Mouse (Mus musculus): ENCODE measurements around the gene Prkg1. TPM values are rescaled to one million over a fixed set of nuclear protein-coding genes. Genes with fewer than 3 reads are reported as not detected.

Gene Prkg1
- total RNA-seq (2017): 21.6 and 24.1 TPM in 2 replicates

DNA sequence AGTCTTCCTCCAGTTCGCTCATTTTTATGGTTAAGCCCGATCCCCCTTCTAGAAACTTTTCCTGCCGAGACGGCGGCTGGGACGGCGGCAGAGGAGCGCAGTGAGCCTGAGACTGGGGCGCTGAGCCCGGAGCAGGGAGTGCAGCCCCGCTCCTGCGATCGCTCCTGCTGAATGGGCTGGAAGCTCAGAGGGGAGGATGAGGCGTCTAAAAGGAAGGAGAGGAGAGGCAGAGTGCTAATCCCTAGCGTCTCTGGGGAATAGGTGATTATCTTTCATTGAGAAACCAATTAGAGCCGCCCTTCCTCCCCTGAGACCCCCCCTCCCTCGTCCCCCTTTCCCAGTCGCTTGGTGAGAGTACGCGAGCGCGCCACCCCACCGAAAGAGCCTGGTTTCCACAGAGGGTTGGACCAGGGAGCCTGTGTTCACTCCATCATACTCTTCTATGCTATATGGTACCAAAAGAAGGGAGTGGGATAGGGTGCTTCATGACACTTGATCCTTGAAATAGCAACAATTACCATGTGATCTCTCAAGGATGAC is at the start of gene Prkg1:
Gene Prkg1 (minus strand): TSS at position 233 of the 540 bp plus-strand sequence.
- ATAC-seq (replicated peaks in 1 of 2; ENCODE audit: insufficient read depth in 1 of 2, low FRiP score in 2 of 2, low TSS enrichment in 1 of 2, low read depth in 1 of 2, poor library complexity in 2 of 2, severe bottlenecking in 2 of 2): no peak

GRCm38 (mm10) chr19:31813087-31813486 is 48.3 kb upstream of the Prkg1 start:
- ATAC-seq (replicated peaks in 1 of 2; ENCODE audit: insufficient read depth in 1 of 2, low FRiP score in 2 of 2, low TSS enrichment in 1 of 2, low read depth in 1 of 2, poor library complexity in 2 of 2, severe bottlenecking in 2 of 2): no peak

DNA sequence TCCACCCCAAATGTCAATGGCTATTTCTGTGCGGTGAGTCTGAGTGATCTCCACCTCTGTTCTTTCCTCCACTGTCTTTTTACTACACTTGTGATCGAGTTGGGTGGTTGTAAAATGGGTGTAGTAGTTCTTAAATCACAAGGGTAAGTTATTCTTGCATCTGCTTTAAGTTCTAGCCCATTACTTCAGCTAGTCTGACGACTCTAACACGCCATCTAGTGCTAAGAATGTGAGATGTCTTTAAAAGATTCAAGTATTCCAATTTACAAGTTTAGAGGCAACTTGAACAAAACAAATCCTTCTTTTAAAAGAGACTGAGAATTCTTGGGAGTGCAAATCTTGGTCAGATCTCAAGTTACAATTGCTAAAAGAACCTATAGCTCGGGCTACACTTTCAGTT is 46.5 kb upstream of the Prkg1 start:
- ATAC-seq (replicated peaks in 1 of 2; ENCODE audit: insufficient read depth in 1 of 2, low FRiP score in 2 of 2, low TSS enrichment in 1 of 2, low read depth in 1 of 2, poor library complexity in 2 of 2, severe bottlenecking in 2 of 2): peak in 1 of 2 experiments; percentile 62; a peak in 1 of 4 replicates

- no peak for ATAC-seq (replicated peaks in 1 of 2; ENCODE audit: insufficient read depth in 1 of 2, low FRiP score in 2 of 2, low TSS enrichment in 1 of 2, low read depth in 1 of 2, poor library complexity in 2 of 2, severe bottlenecking in 2 of 2)
Observed at GRCm38 (mm10) chr19:31805391-31805790, 40.6 kb upstream of the Prkg1 start.

- ATAC-seq (replicated peaks in 1 of 2; ENCODE audit: insufficient read depth in 1 of 2, low FRiP score in 2 of 2, low TSS enrichment in 1 of 2, low read depth in 1 of 2, poor library complexity in 2 of 2, severe bottlenecking in 2 of 2): no peak
Observed at GRCm38 (mm10) chr19:31795485-31796046, 30.7 kb upstream of the Prkg1 start.

DNA sequence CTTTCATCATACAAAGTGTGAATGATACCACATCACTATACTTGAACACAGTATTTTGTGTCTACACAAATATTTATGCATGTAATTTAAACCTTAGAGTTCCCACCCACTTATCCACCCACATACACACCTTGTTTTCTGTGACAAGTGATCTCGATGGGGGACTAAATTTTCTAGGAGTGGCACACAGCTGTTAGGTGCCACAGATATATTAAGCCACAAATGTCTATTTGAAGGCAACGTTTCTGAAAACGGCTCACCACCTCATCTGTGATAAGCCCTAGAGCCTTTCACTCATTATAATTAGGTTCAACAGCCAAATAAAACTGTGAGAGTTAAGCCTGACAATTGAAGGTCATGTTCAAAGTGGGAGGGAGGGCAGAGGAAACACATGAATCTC is 26.9 kb upstream of the Prkg1 start:
- no peak for ATAC-seq (replicated peaks in 1 of 2; ENCODE audit: insufficient read depth in 1 of 2, low FRiP score in 2 of 2, low TSS enrichment in 1 of 2, low read depth in 1 of 2, poor library complexity in 2 of 2, severe bottlenecking in 2 of 2)

- ATAC-seq (replicated peaks in 1 of 2; ENCODE audit: insufficient read depth in 1 of 2, low FRiP score in 2 of 2, low TSS enrichment in 1 of 2, low read depth in 1 of 2, poor library complexity in 2 of 2, severe bottlenecking in 2 of 2): 0 out of 4 replicates have a peak, but pooled peaks of 1 of the 2 experiments have one; percentile 7
Observed at GRCm38 (mm10) chr19:31781521-31782018, 16.7 kb upstream of the Prkg1 start.

GRCm38 (mm10) chr19:31781077-31781476 is 16.2 kb upstream of the Prkg1 start:
- ATAC-seq (replicated peaks in 1 of 2; ENCODE audit: insufficient read depth in 1 of 2, low FRiP score in 2 of 2, low TSS enrichment in 1 of 2, low read depth in 1 of 2, poor library complexity in 2 of 2, severe bottlenecking in 2 of 2): peak; percentile 14 to 46; a peak in 2 of 4 replicates

GRCm38 (mm10) chr19:31780222-31780621 is 15.4 kb upstream of the Prkg1 start:
- no peak for ATAC-seq (replicated peaks in 1 of 2; ENCODE audit: insufficient read depth in 1 of 2, low FRiP score in 2 of 2, low TSS enrichment in 1 of 2, low read depth in 1 of 2, poor library complexity in 2 of 2, severe bottlenecking in 2 of 2)

DNA sequence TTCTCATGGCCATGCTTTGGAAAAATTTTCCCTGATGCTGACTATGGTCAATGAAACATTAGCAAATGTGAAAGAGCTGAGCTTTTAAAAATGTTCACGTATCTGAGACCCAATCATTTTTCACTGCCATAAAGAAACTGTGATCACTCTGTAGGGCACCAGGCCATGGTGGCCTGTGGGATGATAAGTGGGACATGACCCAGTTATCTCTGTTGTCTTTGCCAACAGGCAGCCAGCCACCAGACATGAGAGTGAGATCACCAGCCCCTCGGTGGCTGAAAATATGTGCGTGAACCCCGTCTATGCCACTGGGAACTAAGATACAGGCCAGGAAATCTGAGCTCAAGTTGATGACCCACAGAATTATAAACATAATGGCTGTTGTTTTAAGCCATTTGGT is 14.2 kb upstream of the Prkg1 start:
- no peak for ATAC-seq (replicated peaks in 1 of 2; ENCODE audit: insufficient read depth in 1 of 2, low FRiP score in 2 of 2, low TSS enrichment in 1 of 2, low read depth in 1 of 2, poor library complexity in 2 of 2, severe bottlenecking in 2 of 2)

DNA sequence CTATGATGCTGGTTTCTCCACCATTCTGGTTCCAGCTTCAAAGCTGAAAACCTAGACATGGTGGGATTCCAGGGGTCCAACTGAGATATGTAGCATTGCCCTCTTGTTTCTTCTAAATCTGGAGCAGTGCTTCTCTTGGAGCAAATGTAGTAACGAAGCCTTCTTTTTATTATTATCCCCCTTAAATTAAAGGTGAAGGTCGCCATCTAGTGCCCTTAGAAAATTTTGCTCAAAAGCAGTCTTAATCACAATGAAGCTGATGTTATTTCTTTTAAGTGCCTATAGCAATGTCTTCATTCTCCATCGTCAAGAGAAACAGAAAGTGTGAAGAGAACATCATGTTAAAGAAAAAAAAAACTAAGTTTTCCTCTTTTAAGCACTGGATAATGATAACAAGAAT is 2.2 kb upstream of the Prkg1 start:
- no peak for ATAC-seq (replicated peaks in 1 of 2; ENCODE audit: insufficient read depth in 1 of 2, low FRiP score in 2 of 2, low TSS enrichment in 1 of 2, low read depth in 1 of 2, poor library complexity in 2 of 2, severe bottlenecking in 2 of 2)

DNA sequence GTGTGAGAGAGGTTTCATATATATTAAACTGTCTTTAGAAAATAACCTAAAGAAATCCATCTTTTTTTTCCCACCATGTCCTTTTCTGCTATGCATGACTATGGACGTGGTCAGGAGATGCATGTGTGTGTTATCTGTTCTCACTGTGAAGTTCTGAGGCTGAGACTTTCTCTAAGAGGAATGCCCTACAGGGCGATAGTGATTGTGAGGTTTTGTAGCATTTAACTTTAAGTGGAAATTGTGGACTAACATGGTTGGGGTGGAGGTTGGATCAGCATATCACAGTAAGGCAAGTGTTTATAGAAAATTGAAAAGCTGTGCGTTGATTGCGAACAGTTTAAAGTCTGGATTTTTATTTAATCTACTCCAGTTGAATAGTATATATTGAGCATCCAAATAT is 618 bp upstream of the Prkg1 start:
- ATAC-seq (replicated peaks in 1 of 2; ENCODE audit: insufficient read depth in 1 of 2, low FRiP score in 2 of 2, low TSS enrichment in 1 of 2, low read depth in 1 of 2, poor library complexity in 2 of 2, severe bottlenecking in 2 of 2): no peak

GRCm38 (mm10) chr19:31763951-31764800 is 657 bp downstream of the Prkg1 start:
- ATAC-seq (replicated peaks in 1 of 2; ENCODE audit: insufficient read depth in 1 of 2, low FRiP score in 2 of 2, low TSS enrichment in 1 of 2, low read depth in 1 of 2, poor library complexity in 2 of 2, severe bottlenecking in 2 of 2): peak; percentile 27 to 49; a peak in 3 of 4 replicates

GRCm38 (mm10) chr19:31763246-31763821 is 1.5 kb downstream of the Prkg1 start:
- no peak for ATAC-seq (replicated peaks in 1 of 2; ENCODE audit: insufficient read depth in 1 of 2, low FRiP score in 2 of 2, low TSS enrichment in 1 of 2, low read depth in 1 of 2, poor library complexity in 2 of 2, severe bottlenecking in 2 of 2)

- ATAC-seq (replicated peaks in 1 of 2; ENCODE audit: insufficient read depth in 1 of 2, low FRiP score in 2 of 2, low TSS enrichment in 1 of 2, low read depth in 1 of 2, poor library complexity in 2 of 2, severe bottlenecking in 2 of 2): no peak
Observed at GRCm38 (mm10) chr19:31762411-31763245, 2.2 kb downstream of the Prkg1 start.

- ATAC-seq (replicated peaks in 1 of 2; ENCODE audit: insufficient read depth in 1 of 2, low FRiP score in 2 of 2, low TSS enrichment in 1 of 2, low read depth in 1 of 2, poor library complexity in 2 of 2, severe bottlenecking in 2 of 2): no peak
Observed at GRCm38 (mm10) chr19:31759855-31760254, 5.0 kb downstream of the Prkg1 start.
